Mouse (Mus musculus): ENCODE measurements around the gene Vars2.

The Vars2 gene

DNA sequence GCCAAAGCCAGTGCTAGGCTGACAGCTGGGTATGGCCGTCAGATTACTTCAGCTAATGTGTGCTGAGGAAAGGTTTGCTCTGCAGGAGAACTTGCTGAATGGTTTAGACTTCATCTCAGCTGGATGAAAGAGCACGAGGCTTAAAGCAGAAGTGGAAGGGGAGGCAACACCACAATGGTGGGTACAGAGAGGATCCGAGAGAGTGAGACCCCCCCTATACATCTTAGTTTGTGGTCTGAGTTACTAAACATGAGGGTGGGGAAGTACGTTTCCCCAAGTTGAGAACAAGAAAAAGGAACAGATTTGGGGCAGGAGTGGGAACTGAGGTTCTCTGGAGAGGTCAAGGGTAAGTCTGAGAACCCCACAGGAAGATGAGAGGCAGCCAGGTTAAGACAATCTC lies 25.0 kb upstream of the Vars2 start:
- DNase-seq (ENCODE audit: low spot score): no peak

- no peak for DNase-seq (ENCODE audit: low spot score)
Observed at GRCm38 (mm10) chr17:35691811-35692210, 24.4 kb upstream of the Vars2 start.

GRCm38 (mm10) chr17:35689936-35690645 lies 22.7 kb upstream of the Vars2 start:
- DNase-seq (ENCODE audit: low spot score): no peak

DNA sequence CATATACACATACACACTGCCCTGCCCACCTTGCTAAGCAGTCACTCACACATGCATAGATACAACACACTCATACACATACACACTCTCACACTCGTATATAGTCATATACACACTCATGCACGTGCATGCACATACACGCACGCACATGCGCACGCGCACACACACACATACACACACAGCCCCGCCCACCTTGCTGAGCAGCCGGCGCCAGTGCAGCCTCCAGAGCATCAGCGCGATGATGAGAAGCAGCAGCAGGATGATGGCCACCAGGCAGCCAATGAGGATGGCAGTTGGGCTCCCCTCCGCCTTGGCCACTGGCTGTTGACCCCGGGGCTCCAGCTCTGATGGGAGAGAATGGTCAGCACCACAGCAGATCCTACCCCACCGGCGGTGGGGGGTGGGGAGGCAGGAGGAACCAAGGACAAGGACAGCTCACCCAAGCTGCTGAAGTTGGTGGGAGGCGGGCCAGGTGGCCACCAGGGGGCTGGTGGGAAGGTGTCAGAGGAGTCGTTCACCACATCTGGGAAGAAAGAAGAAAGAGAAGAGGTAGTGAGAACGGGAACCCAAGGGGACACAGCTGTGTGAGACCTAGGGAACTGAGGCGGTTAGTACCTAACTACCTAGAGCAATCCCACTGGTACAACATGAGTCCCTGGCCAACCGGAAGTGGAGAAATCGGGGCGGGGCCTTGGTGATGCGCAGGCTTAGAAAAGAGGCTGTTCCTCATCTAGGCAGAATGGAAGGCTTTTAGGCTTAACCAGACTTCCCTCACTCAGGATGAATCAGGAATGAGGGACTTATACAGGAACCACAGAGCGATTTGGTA lies 21.2 kb upstream of the Vars2 start:
- no peak for DNase-seq (ENCODE audit: low spot score)

DNA sequence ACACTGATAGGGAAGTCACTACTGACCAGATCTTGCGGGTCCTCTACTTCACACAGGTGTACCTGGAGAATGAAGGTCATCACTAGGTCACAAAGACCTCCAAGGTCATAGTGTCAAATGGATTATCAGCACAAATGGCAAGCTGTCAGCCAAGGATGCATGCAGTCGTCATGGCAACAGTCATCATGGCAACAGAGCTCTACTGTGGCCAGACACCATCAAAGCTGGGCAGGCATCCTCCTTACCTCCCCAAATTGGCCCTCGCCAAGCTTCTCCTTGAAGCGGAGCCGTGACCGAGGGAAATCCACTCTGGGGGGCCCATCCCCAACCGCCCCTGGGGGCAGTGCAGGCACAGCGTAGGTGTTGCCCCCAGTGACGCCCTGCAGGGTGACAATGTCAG lies 17.7 kb upstream of the Vars2 start:
- DNase-seq (ENCODE audit: low spot score): peak; percentile 36

GRCm38 (mm10) chr17:35681986-35682385 lies 14.6 kb upstream of the Vars2 start:
- no peak for DNase-seq (ENCODE audit: low spot score)

GRCm38 (mm10) chr17:35680591-35680990 lies 13.2 kb upstream of the Vars2 start:
- DNase-seq (ENCODE audit: low spot score): no peak

GRCm38 (mm10) chr17:35673416-35674035 lies 6.1 kb upstream of the Vars2 start, which contains the start of gene Gtf2h4:
TSS of gene Gtf2h4 (minus strand) at chr17:35673739.
- DNase-seq (ENCODE audit: low spot score): peak; percentile 96

- no peak for DNase-seq (ENCODE audit: low spot score)
Observed at GRCm38 (mm10) chr17:35672527-35672926, 5.1 kb upstream of the Vars2 start.

DNA sequence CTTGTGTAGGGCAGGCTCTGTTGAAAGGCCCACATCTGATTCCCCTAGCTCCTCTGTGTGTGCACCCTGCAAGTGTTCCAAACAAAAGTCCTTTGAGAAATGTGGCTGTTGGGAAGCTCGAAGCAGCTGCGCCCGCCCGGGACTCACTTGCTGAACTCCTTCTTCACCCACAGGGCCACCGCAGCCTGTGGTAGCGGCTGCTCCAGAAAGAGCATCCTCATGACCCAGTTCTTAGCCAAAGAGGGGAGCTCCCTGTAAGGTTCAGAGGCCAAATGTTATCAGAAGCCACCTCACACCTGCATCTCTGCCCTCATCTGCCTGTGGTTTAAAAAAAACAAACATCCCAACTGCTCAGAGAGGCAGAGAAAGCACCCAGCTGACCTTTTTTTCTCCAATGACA lies 4.5 kb upstream of the Vars2 start:
- DNase-seq (ENCODE audit: low spot score): no peak

DNA sequence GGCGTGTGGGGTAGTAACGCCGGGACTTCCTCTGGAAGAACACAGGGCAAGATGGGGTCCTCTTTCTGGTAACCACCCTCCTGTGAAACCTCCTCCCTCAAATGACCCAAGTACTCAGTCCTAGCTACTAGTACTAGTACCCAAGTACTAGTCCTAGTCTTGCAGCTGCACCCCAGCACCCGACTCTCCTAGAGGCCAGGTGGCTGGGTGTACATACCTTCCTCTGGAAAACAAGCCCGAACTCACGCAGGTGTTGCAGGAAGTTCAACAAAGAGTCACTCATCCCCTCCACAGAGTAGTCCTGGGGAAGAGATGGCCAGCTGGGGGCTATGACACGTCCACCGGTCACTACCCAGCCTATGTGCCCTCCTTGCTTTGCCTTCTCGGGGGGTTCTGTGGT lies 2.3 kb upstream of the Vars2 start:
- no peak for DNase-seq (ENCODE audit: low spot score)

GRCm38 (mm10) chr17:35666851-35667256 lies 538 bp downstream of the Vars2 start:
- peak; percentile 64 for DNase-seq (ENCODE audit: low spot score)

GRCm38 (mm10) chr17:35665957-35666515 lies 1.4 kb downstream of the Vars2 start:
- no peak for DNase-seq (ENCODE audit: low spot score)

DNA sequence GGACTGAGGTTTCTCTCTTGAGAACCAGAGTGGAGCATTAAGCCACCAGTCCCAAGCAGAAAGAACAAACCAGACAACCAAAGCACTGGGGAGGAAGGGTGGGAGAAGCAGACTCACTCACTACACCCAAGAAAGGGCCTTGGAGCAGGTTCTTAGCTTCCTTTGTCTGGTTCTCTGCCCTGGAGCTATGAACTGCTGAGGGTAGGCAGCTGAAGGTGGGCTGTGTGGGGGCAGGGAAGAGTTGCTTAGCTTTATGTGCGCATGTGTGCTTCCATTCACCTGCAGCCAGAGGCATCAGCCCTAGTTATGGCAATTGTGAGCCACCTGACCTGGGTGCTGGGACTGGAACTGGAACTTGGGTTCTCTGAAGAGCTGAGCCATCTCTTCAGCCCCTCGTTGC lies 14.3 kb downstream of the Vars2 start:
- DNase-seq (ENCODE audit: low spot score): no peak

- no peak for DNase-seq (ENCODE audit: low spot score)
Observed at GRCm38 (mm10) chr17:35649429-35649828, 18.0 kb downstream of the Vars2 start.

GRCm38 (mm10) chr17:35643609-35644236 lies 23.7 kb downstream of the Vars2 start, which contains the start of gene Mucl3:
TSS of gene Mucl3 (minus strand) at chr17:35643695.
- no peak for DNase-seq (ENCODE audit: low spot score)

DNA sequence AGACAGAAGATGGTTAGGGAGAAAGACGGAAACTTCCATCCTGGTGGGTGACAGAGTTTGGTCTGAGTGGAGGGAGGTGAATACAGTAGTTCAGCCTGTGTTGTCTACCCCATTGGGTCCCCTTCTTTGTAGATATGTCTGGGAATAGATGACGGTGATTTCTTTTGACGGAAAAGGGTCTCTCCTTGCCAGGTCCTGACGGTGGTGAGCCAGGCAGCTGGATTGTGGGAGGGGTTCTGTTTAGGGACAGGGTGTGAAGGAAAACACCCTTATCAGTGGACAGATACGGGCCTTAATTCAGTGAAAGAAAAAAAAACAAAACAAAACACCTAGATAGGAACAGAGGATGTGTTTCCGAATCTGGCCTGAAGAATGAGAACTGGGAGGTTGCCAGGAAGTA lies 28.0 kb downstream of the Vars2 start:
- DNase-seq (ENCODE audit: low spot score): no peak

DNA sequence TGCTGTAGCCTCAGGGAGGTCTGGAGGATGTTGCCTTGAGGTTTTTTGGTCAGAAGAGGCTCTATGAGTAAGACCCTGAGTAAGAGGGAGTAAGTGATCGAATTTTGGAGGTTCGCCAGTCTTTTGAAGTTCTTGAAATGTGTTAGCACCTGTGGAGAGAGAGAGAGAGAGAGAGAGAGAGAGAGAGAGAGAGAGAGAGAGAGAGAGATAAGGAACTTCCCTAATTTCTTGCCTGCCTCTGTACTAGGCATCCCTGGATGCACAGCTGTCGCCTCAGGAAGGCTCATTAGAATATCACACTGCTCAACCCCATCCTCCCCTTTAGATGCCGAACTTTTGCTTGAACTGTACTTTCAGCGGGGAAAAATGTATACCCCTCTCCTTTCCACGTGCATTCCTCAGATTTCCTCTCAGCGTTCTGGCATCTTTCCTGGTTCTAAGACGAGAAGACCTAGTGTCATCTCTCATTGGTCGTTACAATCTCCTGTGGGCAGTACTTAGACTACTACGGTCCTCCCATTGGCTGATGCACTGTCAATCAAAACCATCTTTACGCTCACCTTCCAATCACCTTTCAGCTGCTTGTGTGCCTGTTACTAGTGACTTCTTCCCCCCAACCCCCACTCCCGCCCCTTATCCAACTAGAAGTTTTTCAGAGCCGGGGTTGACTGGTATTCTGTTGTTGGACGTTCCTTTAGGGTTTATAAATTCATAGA lies 28.8 kb downstream of the Vars2 start:
- peak; percentile 69 for DNase-seq (ENCODE audit: low spot score)

GRCm38 (mm10) chr17:35636363-35636762 lies 31.0 kb downstream of the Vars2 start:
- peak; percentile 44 for DNase-seq (ENCODE audit: low spot score)

DNA sequence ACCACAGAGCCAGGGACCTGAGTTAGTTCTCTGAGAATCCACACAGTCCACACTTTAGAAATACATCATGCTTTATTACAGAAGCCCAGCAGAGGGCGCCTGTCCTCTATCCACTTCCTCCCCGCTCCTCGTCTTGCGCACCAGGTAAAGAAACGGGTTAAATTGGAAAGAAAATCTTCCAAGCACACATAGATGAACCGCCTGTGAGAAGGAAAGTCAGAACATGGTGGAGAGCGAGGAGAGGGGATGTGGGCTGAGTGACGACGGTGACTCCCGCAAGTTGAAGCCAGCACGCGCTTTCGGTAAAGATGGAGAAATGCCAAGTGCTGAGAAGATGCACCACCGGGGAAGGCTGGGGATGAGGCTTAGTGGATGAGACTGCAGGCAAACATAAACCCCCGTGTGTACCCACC lies 31.7 kb downstream of the Vars2 start:
- DNase-seq (ENCODE audit: low spot score): peak; percentile 93

GRCm38 (mm10) chr17:35635202-35635601 lies 32.2 kb downstream of the Vars2 start:
- DNase-seq (ENCODE audit: low spot score): peak; percentile 14
